Mouse (Mus musculus) small intestine, adult 2 months (tissue): ENCODE measurements at regions not wholly inside any gene's neighbourhood (a gene's known extent, or its start where the extent isn't known, plus 50 kb on each side); places are given as distances from the start of the nearest gene placed in this dataset.

ENCODE experiments used
- CTCF ChIP-seq: fragments of 200-500 bp; IDR thresholded peaks from 2 replicates; pipeline ENCODE4 v1.5.1; 2012; ENCODE audit warnings: low read depth, mild to moderate bottlenecking, control low read depth, inconsistent platforms, low read length, moderate library complexity, mixed read lengths; ENCODE audit not compliant: insufficient replicate concordance, insufficient read length; ENCODE audit errors: extremely low read depth
- POLR2A ChIP-seq: fragments of 200-500 bp; IDR thresholded peaks from 2 replicates; pipeline ENCODE4 v1.6.1; 2012; ENCODE audit warnings: low read depth, mild to moderate bottlenecking, control low read depth, inconsistent platforms, low read length, moderate library complexity

DNA sequence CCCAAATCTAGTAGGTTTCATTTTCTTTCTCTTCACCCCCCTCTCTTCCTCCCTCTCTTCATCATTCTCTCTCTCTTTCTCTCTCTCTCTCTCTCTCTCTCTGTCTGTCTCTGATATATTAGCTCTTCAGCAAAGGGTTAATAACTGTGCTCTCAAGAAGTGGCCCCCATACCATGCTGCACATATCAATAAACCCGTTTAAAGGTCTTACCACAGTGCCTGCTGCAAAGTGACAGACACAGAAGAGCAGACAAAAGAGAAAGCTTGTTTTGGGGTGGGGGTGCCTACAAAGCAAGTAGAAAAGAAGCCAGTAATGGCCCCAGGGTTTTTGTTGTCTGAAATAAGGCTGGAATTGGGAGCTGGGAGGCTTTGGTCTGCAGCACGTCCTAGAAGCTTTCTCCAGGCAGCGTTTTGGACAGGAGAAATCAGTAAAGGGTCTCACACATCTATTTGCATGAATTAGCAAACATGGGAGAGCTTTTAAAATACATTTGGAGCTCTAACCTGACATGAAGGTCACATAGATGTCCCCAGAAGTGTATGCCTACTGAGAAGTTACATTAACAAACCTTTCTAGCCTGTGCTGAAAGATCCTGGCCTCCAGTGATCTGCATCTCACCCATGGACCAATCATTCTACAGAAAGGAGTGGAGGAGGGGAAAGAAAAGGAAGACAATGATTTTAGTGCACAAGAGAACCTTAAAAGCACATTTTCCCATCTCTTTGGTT, 91.1 kb upstream of the Arhgap21 start:
- no peak for TF ChIP-seq CTCF
- no peak for TF ChIP-seq POLR2A
